Mouse (Mus musculus): ENCODE measurements around the gene Tenm4.

The Tenm4 gene

GRCm38 (mm10) chr7:96203812-96204560, 32.9 kb downstream of the Tenm4 start:
- DNase-seq (ENCODE audit: low spot score), result no peak

GRCm38 (mm10) chr7:96204809-96205350, 33.8 kb downstream of the Tenm4 start:
- no peak for DNase-seq (ENCODE audit: low spot score)

GRCm38 (mm10) chr7:96207071-96207470, 36.0 kb downstream of the Tenm4 start:
- no peak for DNase-seq (ENCODE audit: low spot score)

- no peak for DNase-seq (ENCODE audit: low spot score)
Observed at GRCm38 (mm10) chr7:96209783-96210524, 38.9 kb downstream of the Tenm4 start.

- DNase-seq (ENCODE audit: low spot score), result no peak
Observed at GRCm38 (mm10) chr7:96210525-96211369, 39.7 kb downstream of the Tenm4 start.

GRCm38 (mm10) chr7:96211618-96212021, 40.6 kb downstream of the Tenm4 start:
- DNase-seq (ENCODE audit: low spot score), result peak; percentile 51

GRCm38 (mm10) chr7:96212224-96212591, 41.2 kb downstream of the Tenm4 start:
- no peak for DNase-seq (ENCODE audit: low spot score)

- DNase-seq (ENCODE audit: low spot score), result peak; percentile 47
Observed at GRCm38 (mm10) chr7:96212592-96213541, 41.8 kb downstream of the Tenm4 start.

- no peak for DNase-seq (ENCODE audit: low spot score)
Observed at GRCm38 (mm10) chr7:96213741-96214140, 42.7 kb downstream of the Tenm4 start.

- DNase-seq (ENCODE audit: low spot score), result no peak
Observed at GRCm38 (mm10) chr7:96214876-96215275, 43.8 kb downstream of the Tenm4 start.

GRCm38 (mm10) chr7:96215894-96216509, 45.0 kb downstream of the Tenm4 start:
- no peak for DNase-seq (ENCODE audit: low spot score)

- DNase-seq (ENCODE audit: low spot score), result no peak
Observed at GRCm38 (mm10) chr7:96219386-96219785, 48.3 kb downstream of the Tenm4 start.

- no peak for DNase-seq (ENCODE audit: low spot score)
Observed at GRCm38 (mm10) chr7:96220647-96221046, 49.6 kb downstream of the Tenm4 start.

- no peak for DNase-seq (ENCODE audit: low spot score)
Observed at GRCm38 (mm10) chr7:96222569-96222968, 51.5 kb downstream of the Tenm4 start.

GRCm38 (mm10) chr7:96228562-96229268, 57.7 kb downstream of the Tenm4 start:
- DNase-seq (ENCODE audit: low spot score), result no peak

- peak; percentile 34 for DNase-seq (ENCODE audit: low spot score)
Observed at GRCm38 (mm10) chr7:96230006-96230719, 59.1 kb downstream of the Tenm4 start.

- DNase-seq (ENCODE audit: low spot score), result no peak
Observed at GRCm38 (mm10) chr7:96230720-96231241, 59.7 kb downstream of the Tenm4 start.

GRCm38 (mm10) chr7:96235847-96236246, 64.8 kb downstream of the Tenm4 start:
- no peak for DNase-seq (ENCODE audit: low spot score)

GRCm38 (mm10) chr7:96240661-96241060, 69.6 kb downstream of the Tenm4 start:
- DNase-seq (ENCODE audit: low spot score), result no peak
